8 mouse cellular contexts compared by ENCODE assay signal in genomic region chr4:149710510-149710909, GRCm38 (mm10). TPM values are rescaled to one million over a fixed set of nuclear protein-coding genes. Genes with fewer than 3 reads are reported as not detected.
DNase-seq lines count a peak whose midpoint lies in the region; ATAC-seq lines count a peak whose summit lies in the region.

No protein-coding gene starts in this region.

- H3K4me1 ChIP-seq in intestine, embryonic 15.5 days (replicated peaks) = 0 out of 2 replicates have a peak, but pooled peaks cover 14% of the 10 kb centered on the region
- H3K4me1 ChIP-seq in liver, embryonic 13.5 days (replicated peaks) = peaks cover 2% of the 10 kb centered on the region; the same call in 1 of the 2 replicates

- H3K36me3 ChIP-seq in intestine, embryonic 15.5 days = 0 out of 2 replicates have a peak, but pooled peaks cover 4% of the 10 kb centered on the region
- peaks cover 9% of the 10 kb centered on the region for H3K36me3 ChIP-seq in liver, embryonic 13.5 days

- H3K9ac ChIP-seq in intestine, embryonic 15.5 days = no peak overlapping the region
- no peak overlapping the region for H3K9ac ChIP-seq in liver, embryonic 13.5 days

- 18% methylated on average over 5 of the region's 5 CpGs for WGBS in intestine, embryonic 15.5 days
- WGBS in liver, embryonic 13.5 days (ENCODE audit: insufficient replicate concordance) = 17% methylated on average over 5 of the region's 5 CpGs

- DNase-seq in urinary bladder, adult 18-20 months (ENCODE audit: low spot score in 2 of 2) = peak; percentile 27 to 42
- no peak for DNase-seq in urinary bladder, postnatal 4 days (ENCODE audit: low spot score in 2 of 2)
- DNase-seq in adrenal gland, postnatal 14 days = peak; percentile 70
- DNase-seq in gastrocnemius, adult 8-10 months (ENCODE audit: low spot score in 2 of 2) = peak; percentile 59 to 64
- DNase-seq in liver, embryonic 13.5 days = peak; percentile 32
- DNase-seq in natural killer cell, adult 2 months (ENCODE audit: low spot score in 2 of 2) = peak; percentile 76 to 83
- DNase-seq in thymus, postnatal 4 days = peak; percentile 74

- no peaks in the 10 kb centered on the region for H3K9me3 ChIP-seq in intestine, embryonic 15.5 days
- no peaks in the 10 kb centered on the region for H3K9me3 ChIP-seq in liver, embryonic 13.5 days (replicated peaks)

- peak; percentile 65 for ATAC-seq in intestine, embryonic 15.5 days
- peak; percentile 81 for ATAC-seq in liver, embryonic 13.5 days (ENCODE audit: low read depth)

- no peaks in the 10 kb centered on the region for H3K27me3 ChIP-seq in intestine, embryonic 15.5 days (replicated peaks)
- no peaks in the 10 kb centered on the region for H3K27me3 ChIP-seq in liver, embryonic 13.5 days

- no peak overlapping the region for H3K4me2 ChIP-seq in intestine, embryonic 15.5 days (replicated peaks)
- no peak overlapping the region for H3K4me2 ChIP-seq in liver, embryonic 13.5 days

- no peak overlapping the region for H3K4me3 ChIP-seq in intestine, embryonic 15.5 days (replicated peaks)
- H3K4me3 ChIP-seq in liver, embryonic 13.5 days (replicated peaks) = no peak overlapping the region

- no peak overlapping the region for H3K27ac ChIP-seq in intestine, embryonic 15.5 days
- H3K27ac ChIP-seq in liver, embryonic 13.5 days = no peak overlapping the region

RNA-seq across cellular contexts. Expression of gene Pik3cd, which starts 8.1 kb away (rescaled TPM):
- 4.4 and 19.1 TPM in 2 replicates for total RNA-seq in adrenal gland, postnatal 14 days (2021)
- total RNA-seq in gastrocnemius, adult 8-10 months (2022) = 10 to 100 TPM in 1 of 4 experiments, 1 to 10 TPM in 3; 7.9 to 10.6 (median 8.6) TPM
- 4.6 and 4.8 TPM in 2 replicates for polyA plus RNA-seq in intestine, embryonic 15.5 days (2015; fragmentation: Nextera tagmentation; extraction: Ambion mirVana)
- 5.6 and 6.4 TPM in 2 replicates for polyA plus RNA-seq in liver, embryonic 13.5 days (2015; fragmentation: Nextera tagmentation; extraction: Ambion mirVana)

RNA-seq across cellular contexts. Expression of gene Tmem201, which starts 27.3 kb away (rescaled TPM):
- 32.1 and 36.3 TPM in 2 replicates for total RNA-seq in adrenal gland, postnatal 14 days (2021)
- total RNA-seq in gastrocnemius, adult 8-10 months (2022) = 10 to 100 TPM; 41.7 to 44.1 (median 42.9) TPM
- polyA plus RNA-seq in intestine, embryonic 15.5 days (2015; fragmentation: Nextera tagmentation; extraction: Ambion mirVana) = 23.3 and 24.7 TPM in 2 replicates
- polyA plus RNA-seq in liver, embryonic 13.5 days (2015; fragmentation: Nextera tagmentation; extraction: Ambion mirVana) = 6.9 and 8.4 TPM in 2 replicates

Comparison
In these comparisons a context has a peak if more than half of its experiments do, and no peak if none do; other contexts are left out.
1. DNase-seq: peak in urinary bladder, adult 18-20 months (2 of 2), adrenal gland, postnatal 14 days (single experiment), gastrocnemius, adult 8-10 months (2 of 2), liver, embryonic 13.5 days (single experiment), natural killer cell, adult 2 months (2 of 2) and thymus, postnatal 4 days (single experiment); none in urinary bladder, postnatal 4 days (0 of 2).